Mouse (Mus musculus): Measurements from ENCODE around the gene Zbtb38.

The Zbtb38 gene

GRCm38 (mm10) chr9:96758749-96759597 lies 6.3 kb upstream of the Zbtb38 start:
- in situ Hi-C loops (cut with MboI, MseI): loop anchor here in 1 of 2 experiments (10.0 kb wide), 2 partner anchors 84 to 1354 kb away; partner anchors contain the start of gene Chst2

GRCm38 (mm10) chr9:96756638-96757435 lies 4.2 kb upstream of the Zbtb38 start:
- in situ Hi-C loops (cut with MboI, MseI): loop anchor here in 1 of 2 experiments (10.0 kb wide), 2 partner anchors 82 to 1352 kb away; partner anchors contain the start of gene Chst2

GRCm38 (mm10) chr9:96755761-96756160 lies 3.1 kb upstream of the Zbtb38 start:
- in situ Hi-C loops (cut with MboI, MseI): loop anchor here in 1 of 2 experiments (10.0 kb wide), 2 partner anchors 81 to 1351 kb away; partner anchors contain the start of gene Chst2

GRCm38 (mm10) chr9:96754625-96754969 lies 2.0 kb upstream of the Zbtb38 start:
- in situ Hi-C loops (cut with MboI, MseI): loop anchor here in 1 of 2 experiments (5.0 to 10.0 kb wide), 3 partner anchors 53 to 1350 kb away; partner anchors contain the start of gene Chst2

GRCm38 (mm10) chr9:96753921-96754624 lies 1.4 kb upstream of the Zbtb38 start:
- in situ Hi-C loops (cut with MboI, MseI): loop anchor here in 1 of 2 experiments (5.0 to 10.0 kb wide), 3 partner anchors 53 to 1349 kb away; partner anchors contain the start of gene Chst2

GRCm38 (mm10) chr9:96753392-96753791 lies 761 bp upstream of the Zbtb38 start:
- in situ Hi-C loops (cut with MboI, MseI): loop anchor here in 1 of 2 experiments (5.0 to 10.0 kb wide), 3 partner anchors 54 to 1349 kb away; partner anchors contain the start of gene Chst2

- in situ Hi-C loops (cut with MboI, MseI): loop anchor here in 1 of 2 experiments (5.0 to 10.0 kb wide), 3 partner anchors 55 to 1347 kb away; partner anchors contain the start of gene Chst2
Observed at GRCm38 (mm10) chr9:96751821-96752602, 619 bp downstream of the Zbtb38 start.

- in situ Hi-C loops (cut with MboI, MseI): loop anchor here in 1 of 2 experiments (5.0 to 10.0 kb wide), 3 partner anchors 57 to 1346 kb away; partner anchors contain the start of gene Chst2
Observed at GRCm38 (mm10) chr9:96750636-96751035, 2.0 kb downstream of the Zbtb38 start.

GRCm38 (mm10) chr9:96746527-96746926 lies 6.1 kb downstream of the Zbtb38 start:
- in situ Hi-C loops (cut with MboI, MseI): no loop called here

- in situ Hi-C loops (cut with MboI, MseI): no loop called here
Observed at GRCm38 (mm10) chr9:96744909-96745308, 7.7 kb downstream of the Zbtb38 start.

GRCm38 (mm10) chr9:96741365-96742085 lies 11.1 kb downstream of the Zbtb38 start:
- in situ Hi-C loops (cut with MboI, MseI): no loop called here

- in situ Hi-C loops (cut with MboI, MseI): no loop called here
Observed at GRCm38 (mm10) chr9:96740712-96741364, 11.8 kb downstream of the Zbtb38 start.

GRCm38 (mm10) chr9:96739808-96740711 lies 12.6 kb downstream of the Zbtb38 start:
- in situ Hi-C loops (cut with MboI, MseI): no loop called here

GRCm38 (mm10) chr9:96738563-96739355 lies 13.9 kb downstream of the Zbtb38 start:
- in situ Hi-C loops (cut with MboI, MseI): no loop called here

GRCm38 (mm10) chr9:96735946-96736345 lies 16.7 kb downstream of the Zbtb38 start:
- in situ Hi-C loops (cut with MboI, MseI): no loop called here

- in situ Hi-C loops (cut with MboI, MseI): no loop called here
Observed at GRCm38 (mm10) chr9:96733425-96733717, 19.3 kb downstream of the Zbtb38 start.

- in situ Hi-C loops (cut with MboI, MseI): no loop called here
Observed at GRCm38 (mm10) chr9:96732644-96733424, 19.8 kb downstream of the Zbtb38 start.

Data from T-helper 17 cell (primary cell).